Mouse (Mus musculus): ENCODE measurements at regions not wholly inside any gene's neighbourhood (a gene's known extent, or its start where the extent isn't known, plus 50 kb on each side); places are given as distances from the start of the nearest gene placed in this dataset.
"Not testable (repeated sequence)": the region's sequence is repeated elsewhere in the genome, so short reads cannot be mapped to it uniquely, and the experiment has no call there.

GRCm38 (mm10) chr3:6107377-6108155 lies 357.0 kb downstream of the Gm8797 start:
- intact Hi-C loops (cut with DNase I), result no loop called here
- DNase-seq, result no peak

GRCm38 (mm10) chr3:6118721-6119120 lies 368.1 kb downstream of the Gm8797 start:
- no peak for DNase-seq
- intact Hi-C loops (cut with DNase I), result no loop called here

GRCm38 (mm10) chr3:6135754-6136153 lies 385.1 kb downstream of the Gm8797 start:
- DNase-seq; intact Hi-C loops (cut with DNase I): not testable (repeated sequence)

- DNase-seq, result no peak
- intact Hi-C loops (cut with DNase I), result no loop called here
Measured at GRCm38 (mm10) chr3:6137374-6137773, 386.8 kb downstream of the Gm8797 start.

GRCm38 (mm10) chr3:6173775-6174174 lies 423.2 kb downstream of the Gm8797 start:
- no peak for DNase-seq
- intact Hi-C loops (cut with DNase I), result no loop called here

- intact Hi-C loops (cut with DNase I), result no loop called here
- DNase-seq, result no peak
Measured at GRCm38 (mm10) chr3:6182533-6182932, 431.9 kb downstream of the Gm8797 start.

- intact Hi-C loops (cut with DNase I), result no loop called here
- DNase-seq, result no peak
Measured at GRCm38 (mm10) chr3:6183400-6183799, 432.8 kb downstream of the Gm8797 start.

- DNase-seq, result no peak
- intact Hi-C loops (cut with DNase I), result no loop called here
Measured at GRCm38 (mm10) chr3:6204656-6205055, 415.6 kb downstream of the 1700008P02Rik start.

GRCm38 (mm10) chr3:6228685-6229084 lies 391.6 kb downstream of the 1700008P02Rik start:
- DNase-seq, result no peak

More at GRCm38 (mm10) chr3:6228685-6229084, 391.6 kb downstream of the 1700008P02Rik start:
- intact Hi-C loops (cut with DNase I), result no loop called here

Small RNA genes lying in the stretch of these regions (microRNA-seq; reads per million reads assigned to microRNA genes)
- 0 reads per million in 2 experiments for gene Gm25144 (ENCODE audit: borderline number of aligned reads in 2 of 2)
- gene Gm25352 (ENCODE audit: borderline number of aligned reads in 2 of 2), result 0 reads per million in 2 experiments

All from heart, postnatal 36 days (tissue).